Mouse (Mus musculus) limb, embryonic 12.5 days (tissue): Measurements from ENCODE around the gene Il27ra. TPM values are rescaled to one million over a fixed set of nuclear protein-coding genes. Genes with fewer than 3 reads are reported as not detected.

Experiments
- ATAC-seq: fragments of 200-750 bp; cut with Nextera tagmentation; 2 replicates; pipeline ENCODE4 v1.8.0; 2017; ENCODE audit warnings: low read depth, moderate TSS enrichment; ENCODE audit not compliant: insufficient number of reproducible peaks, insufficient read depth, low FRiP score, low TSS enrichment
- H3K27ac ChIP-seq: fragments of 300-500 bp; sonication (generic); 2 replicates; pipeline ENCODE4 v1.5.1; 2016; ENCODE audit warnings: mild to moderate bottlenecking, moderate library complexity
- H3K27me3 ChIP-seq: fragments of 300-500 bp; sonication (generic); 2 replicates; pipeline ENCODE4 v1.6.1; 2016; ENCODE audit warnings: mild to moderate bottlenecking, moderate library complexity
- H3K36me3 ChIP-seq: fragments of 300-500 bp; sonication (generic); 2 replicates; pipeline ENCODE4 v1.6.1; 2016; ENCODE audit warnings: mild to moderate bottlenecking, moderate library complexity
- H3K4me1 ChIP-seq: fragments of 300-500 bp; sonication (generic); replicated peaks from 2 replicates; pipeline ENCODE4 v1.6.1; 2016
- H3K4me2 ChIP-seq: fragments of 300-500 bp; sonication (generic); 2 replicates; pipeline ENCODE4 v1.6.1; 2016; ENCODE audit warnings: mild to moderate bottlenecking, moderate library complexity
- H3K4me3 ChIP-seq: fragments of 300-500 bp; sonication (generic); replicated peaks from 2 replicates; pipeline ENCODE4 v1.5.1; 2016; ENCODE audit warnings: mild to moderate bottlenecking
- H3K9ac ChIP-seq: fragments of 300-500 bp; sonication (generic); replicated peaks from 2 replicates; pipeline ENCODE4 v1.6.1; 2016; ENCODE audit warnings: mild to moderate bottlenecking, moderate library complexity
- H3K9me3 ChIP-seq: fragments of 300-500 bp; sonication (generic); 2 replicates; pipeline ENCODE4 v1.6.1; 2016; ENCODE audit warnings: mild to moderate bottlenecking, moderate library complexity
- WGBS: fragments of 180-500 bp; shearing (Covaris S2); methylation state at CpG from one replicate; pipeline ENCODE4 v1.1.7; 2016; 5-methylcytosine and 5-hydroxymethylcytosine counted together
- polyA plus RNA-seq: library from polyadenylated mRNA; unstranded; fragments of >200 nt; fragmentation: Nextera tagmentation; extraction: Ambion mirVana; gene quantifications from 2 replicates; pipeline ENCODE4 v1.2.1, GENCODE M21; 2016

Gene Il27ra
- polyA plus RNA-seq, 1 experiment from 2014 or later, result 0.61 TPM

DNA sequence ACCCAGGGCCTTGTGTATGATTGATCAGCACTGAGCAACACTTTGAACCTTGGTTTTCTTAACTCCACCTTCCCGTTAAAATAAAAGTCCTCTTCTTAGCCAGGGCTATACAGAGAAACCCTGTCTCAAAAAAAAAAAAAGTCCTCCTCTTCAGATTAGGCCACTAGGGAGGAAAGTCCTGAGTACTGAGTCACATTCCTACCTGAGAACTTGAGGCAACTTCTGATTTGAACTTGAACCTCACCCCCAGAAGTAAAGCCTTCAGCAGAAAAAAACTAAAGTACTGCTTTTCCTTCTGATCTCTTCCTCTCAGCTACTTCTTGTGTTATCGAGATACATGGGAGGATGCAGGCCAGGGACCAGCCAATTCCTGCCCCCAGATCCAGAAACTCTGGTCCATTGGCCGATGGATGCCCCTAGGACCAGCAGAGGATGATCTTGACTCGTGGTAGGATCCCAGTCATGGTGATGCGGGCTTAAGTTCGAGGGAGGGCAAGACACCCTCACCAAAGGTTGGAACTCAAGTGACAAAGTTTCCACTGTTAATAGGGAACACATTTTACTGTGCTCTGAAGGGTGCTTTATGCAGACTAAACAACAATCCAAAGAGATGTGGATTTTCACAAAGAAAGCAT is 38.7 kb downstream of the Il27ra start:
- H3K27ac ChIP-seq, result peak overlapping the region; percentile 87
- peaks cover 41% of the 10 kb centered on the region for H3K4me1 ChIP-seq
- no peaks in the 10 kb centered on the region for H3K9me3 ChIP-seq
- H3K4me3 ChIP-seq, result peak overlapping the region; percentile 56
- ATAC-seq, result no peak
- H3K27me3 ChIP-seq, result peaks cover 21% of the 10 kb centered on the region
- H3K9ac ChIP-seq, result peak overlapping the region; percentile 68
- H3K4me2 ChIP-seq, result peak overlapping the region; percentile 83
- peaks cover 23% of the 10 kb centered on the region for H3K36me3 ChIP-seq
- 72% methylated on average over 6 of the region's 6 CpGs for WGBS

DNA sequence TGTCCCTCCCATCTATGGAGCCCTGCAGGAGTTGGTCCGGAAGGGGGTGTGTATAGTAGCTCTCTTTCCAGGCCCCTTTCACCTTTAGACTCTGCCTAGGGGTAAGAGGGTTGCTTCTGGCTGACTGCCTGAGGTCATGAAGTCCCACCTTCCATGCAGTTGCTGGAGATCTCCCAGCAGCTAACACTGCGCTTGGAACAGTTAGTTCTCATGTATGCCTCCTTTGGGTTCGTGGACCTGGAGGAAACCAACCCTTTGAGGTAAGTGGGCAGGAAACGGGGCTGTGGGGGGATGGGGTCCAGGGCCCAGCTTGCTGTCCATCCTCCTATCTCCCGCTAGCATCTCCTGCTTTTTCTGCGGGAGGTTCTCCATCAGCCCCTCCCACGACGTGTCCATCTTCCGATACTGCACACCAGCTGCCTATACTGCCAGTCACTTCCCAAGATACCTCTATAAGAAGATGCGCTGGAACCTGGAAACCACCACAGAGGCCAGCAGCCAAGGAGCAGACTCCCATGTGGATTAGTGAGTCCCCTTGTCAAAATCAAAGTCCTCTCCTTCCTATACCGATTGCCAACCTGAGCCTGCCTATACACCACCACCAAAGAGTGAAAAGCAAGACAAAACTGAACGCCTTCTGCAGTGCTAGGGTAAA is 39.3 kb downstream of the Il27ra start:
- WGBS, result 68% methylated on average over 12 of the region's 12 CpGs
- Histone ChIP-seq H3K4me3 (no peak overlapping the region), H3K9ac (no peak overlapping the region; the same call in 1 of the 2 replicates), H3K4me1 (peaks cover 43% of the 10 kb centered on the region), H3K36me3 (peaks cover 23% of the 10 kb centered on the region), H3K27me3 (peaks cover 21% of the 10 kb centered on the region), H3K9me3 (no peaks in the 10 kb centered on the region), H3K27ac (no peak overlapping the region), H3K4me2 (no peak overlapping the region)
- ATAC-seq, result no peak

DNA sequence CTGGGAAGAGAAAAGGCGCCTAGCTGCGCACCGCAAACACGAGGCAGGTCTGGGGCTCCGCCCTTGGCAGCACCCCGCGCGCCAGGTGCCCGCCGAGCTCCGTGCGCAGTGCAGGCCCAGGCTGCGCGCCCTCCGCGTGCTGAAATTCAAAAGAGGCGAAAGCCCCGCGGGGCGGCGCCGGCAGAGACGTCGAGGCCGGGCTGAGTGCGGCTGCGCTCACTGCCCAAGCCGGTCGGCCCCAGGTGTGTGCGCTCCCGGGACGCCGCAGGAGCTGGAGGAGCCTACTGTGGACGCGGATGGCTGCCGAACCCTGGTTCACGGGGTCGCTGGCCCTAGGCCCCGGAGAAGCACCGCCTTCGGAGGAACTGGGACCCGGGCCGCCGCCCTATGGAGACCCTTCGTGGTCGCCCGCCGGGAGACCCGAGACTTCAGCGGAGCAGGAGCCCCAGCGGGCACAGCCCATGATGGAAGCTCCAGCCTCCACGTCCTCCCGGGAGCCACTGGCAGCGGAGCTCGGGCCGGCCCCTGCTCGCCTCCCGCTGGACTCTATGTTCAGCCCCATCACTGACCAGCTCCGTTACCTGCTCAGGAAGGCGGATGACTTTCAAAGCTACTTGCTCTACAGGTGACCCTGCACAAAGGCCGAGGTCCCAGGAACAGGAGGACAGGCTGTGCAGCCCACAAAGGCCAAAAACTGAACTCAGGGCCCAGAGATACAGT is 40.9 kb downstream of the Il27ra start, which contains the start of gene 1700067K01Rik:
Gene 1700067K01Rik (plus strand): TSS at position 222 of the 720 bp plus-strand sequence.
- H3K27ac ChIP-seq, result no peak within 1 kb of the TSS
- H3K4me2 ChIP-seq, result peak within 1 kb of the TSS; percentile 47
- WGBS, result 27% methylated on average over 59 of the region's 61 CpGs
- H3K36me3 ChIP-seq, result peaks cover 23% of the 10 kb centered on the region
- H3K4me1 ChIP-seq, result peaks cover 43% of the 10 kb centered on the region
- peak within 1 kb of the TSS; percentile 53 for H3K9ac ChIP-seq
- H3K9me3 ChIP-seq, result no peaks in the 10 kb centered on the region
- peak within 1 kb of the TSS; percentile 15 for H3K4me3 ChIP-seq
- peaks cover 21% of the 10 kb centered on the region for H3K27me3 ChIP-seq
- ATAC-seq, result no peak

DNA sequence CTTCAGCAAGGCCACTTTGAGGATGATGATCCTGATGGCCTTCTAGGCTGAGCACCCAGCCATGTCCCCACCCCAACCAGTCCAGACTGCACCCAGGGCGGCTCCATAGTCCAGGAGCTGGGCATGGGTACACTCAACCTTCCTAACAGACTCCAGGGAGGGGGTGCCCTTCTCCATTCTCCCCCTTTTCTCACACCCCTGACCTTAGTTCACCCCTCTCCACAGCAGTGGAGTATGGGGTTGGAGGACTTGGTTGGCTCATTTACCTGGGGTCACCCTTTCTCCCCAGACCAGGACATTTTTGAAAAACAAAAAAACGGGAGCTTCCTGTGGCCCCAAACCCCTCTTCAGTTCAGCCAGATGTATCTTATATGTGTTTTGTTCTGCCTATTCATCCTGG is 42.6 kb downstream of the Il27ra start:
- peaks cover 21% of the 10 kb centered on the region for H3K27me3 ChIP-seq
- no peaks in the 10 kb centered on the region for H3K9me3 ChIP-seq
- peak overlapping the region; percentile 87 for H3K4me2 ChIP-seq
- H3K9ac ChIP-seq, result no peak overlapping the region
- H3K4me1 ChIP-seq, result peaks cover 50% of the 10 kb centered on the region
- H3K27ac ChIP-seq, result no peak overlapping the region
- H3K4me3 ChIP-seq, result peak overlapping the region; percentile 84
- WGBS, result 88% methylated on average over 2 of the region's 2 CpGs
- H3K36me3 ChIP-seq, result peaks cover 27% of the 10 kb centered on the region
- ATAC-seq, result no peak

DNA sequence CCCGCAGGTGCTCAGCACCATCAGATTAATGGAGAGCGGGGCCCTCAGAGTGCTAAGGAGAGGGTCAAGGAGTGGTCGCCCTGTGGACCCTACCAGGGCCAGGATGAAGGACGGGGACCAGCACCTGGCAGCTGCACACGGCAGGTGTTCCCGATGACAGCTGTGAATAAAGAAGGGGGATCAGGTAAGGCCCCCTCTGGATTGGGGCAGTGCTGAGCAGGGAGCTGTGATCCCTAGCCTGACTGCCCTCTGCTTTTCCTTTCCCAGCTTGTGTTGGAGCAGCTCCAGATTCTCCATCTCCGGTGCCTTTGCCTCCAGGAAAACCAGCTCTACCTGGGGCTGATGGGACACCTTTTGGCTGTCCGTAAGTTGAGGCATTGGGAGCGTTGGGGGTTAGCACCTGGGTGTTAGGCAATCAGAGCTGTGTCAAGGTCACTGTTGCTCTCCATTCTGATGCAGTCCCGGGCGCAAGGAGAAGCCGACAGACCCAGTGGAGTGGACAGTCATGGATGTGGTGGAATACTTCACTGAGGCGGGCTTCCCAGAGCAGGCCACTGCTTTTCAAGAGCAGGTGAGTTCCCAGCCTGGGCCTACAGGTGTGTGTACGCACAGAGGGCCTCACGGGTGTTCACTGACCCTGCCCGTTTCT is 43.2 kb downstream of the Il27ra start:
- 64% methylated on average over 16 of the region's 16 CpGs for WGBS
- peaks cover 34% of the 10 kb centered on the region for H3K36me3 ChIP-seq
- H3K27ac ChIP-seq, result no peak overlapping the region

DNA sequence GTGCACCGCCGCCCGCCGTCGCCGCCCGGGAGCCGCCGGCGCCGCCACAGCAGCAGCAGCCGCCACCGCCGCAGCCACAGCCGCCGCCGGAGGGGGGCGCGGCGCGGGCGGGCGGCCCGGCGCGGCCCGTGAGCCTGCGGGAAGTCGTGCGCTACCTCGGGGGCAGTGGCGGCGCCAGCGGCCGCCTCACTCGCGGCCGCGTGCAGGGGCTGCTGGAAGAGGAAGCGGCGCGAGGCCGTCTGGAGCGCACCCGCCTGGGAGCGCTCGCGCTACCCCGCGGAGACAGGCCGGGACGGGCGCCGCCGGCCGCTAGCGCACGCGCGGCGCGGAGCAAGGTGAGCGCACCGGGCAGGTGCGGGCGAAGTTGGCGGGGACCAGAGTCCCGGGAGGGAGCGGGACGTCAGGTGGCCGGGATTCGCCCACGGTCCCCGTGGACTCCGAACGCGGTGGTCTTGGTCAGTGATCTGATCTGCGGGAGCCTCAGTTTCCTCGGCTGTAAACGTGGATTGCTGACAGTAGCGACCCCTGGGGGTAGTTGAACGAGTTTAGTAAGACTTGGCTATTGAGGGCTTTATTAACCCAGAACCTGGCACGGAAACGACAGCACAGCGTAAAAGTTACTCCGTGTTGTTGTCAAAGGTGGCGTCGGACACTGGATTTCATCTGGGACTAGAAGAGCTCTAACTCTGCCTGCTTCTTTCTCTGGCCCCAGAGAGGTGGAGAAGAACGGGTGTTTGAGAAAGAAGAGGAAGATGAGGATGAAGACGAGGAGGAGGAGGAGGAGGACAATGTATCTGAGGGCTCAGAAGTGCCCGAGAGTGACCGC is 43.9 kb downstream of the Il27ra start:
- under 1% methylated on average over 66 of the region's 92 CpGs for WGBS
- H3K36me3 ChIP-seq, result peaks cover 35% of the 10 kb centered on the region
- peaks cover 41% of the 10 kb centered on the region for H3K4me1 ChIP-seq

More for the DNA sequence above, 43.2 kb downstream of the Il27ra start:
- no peaks in the 10 kb centered on the region for H3K9me3 ChIP-seq
- H3K27me3 ChIP-seq, result peaks cover 21% of the 10 kb centered on the region
- H3K4me2 ChIP-seq, result peak overlapping the region; percentile 87
- peak overlapping the region; percentile 75 for H3K9ac ChIP-seq
- peaks cover 47% of the 10 kb centered on the region for H3K4me1 ChIP-seq
- ATAC-seq, result no peak
- peak overlapping the region; percentile 84 for H3K4me3 ChIP-seq

DNA sequence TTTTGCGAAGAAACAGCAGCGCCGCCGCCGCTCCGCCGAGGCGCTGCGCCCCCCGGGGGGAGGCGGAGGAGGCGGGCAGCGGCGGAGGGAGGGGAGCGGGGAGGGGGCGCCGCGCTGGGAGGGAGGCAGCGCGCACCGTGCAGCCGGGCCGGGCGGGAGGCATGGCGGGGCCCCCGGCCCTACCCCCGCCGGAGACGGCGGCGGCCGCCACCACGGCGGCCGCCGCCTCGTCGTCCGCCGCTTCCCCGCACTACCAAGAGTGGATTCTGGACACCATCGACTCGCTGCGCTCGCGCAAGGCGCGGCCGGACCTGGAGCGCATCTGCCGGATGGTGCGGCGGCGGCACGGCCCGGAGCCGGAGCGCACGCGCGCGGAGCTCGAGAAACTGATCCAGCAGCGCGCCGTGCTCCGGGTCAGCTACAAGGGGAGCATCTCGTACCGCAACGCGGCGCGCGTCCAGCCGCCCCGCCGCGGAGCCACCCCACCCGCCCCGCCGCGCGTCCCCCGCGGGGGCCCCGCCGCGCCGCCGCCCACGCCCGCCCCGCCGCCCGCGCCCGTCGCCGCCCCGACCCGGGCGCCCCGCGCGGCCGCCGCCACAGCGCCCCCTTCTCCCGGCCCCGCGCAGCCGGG is 44.8 kb downstream of the Il27ra start, which contains the start of gene Samd1:
Gene Samd1 (plus strand): TSS at position 162 of the 631 bp plus-strand sequence.
- peaks cover 39% of the 10 kb centered on the region for H3K36me3 ChIP-seq
- peak within 1 kb of the TSS; percentile 91 for H3K9ac ChIP-seq
- H3K4me2 ChIP-seq, result peak within 1 kb of the TSS; percentile 87
- H3K9me3 ChIP-seq, result no peaks in the 10 kb centered on the region
- H3K27me3 ChIP-seq, result peaks cover 21% of the 10 kb centered on the region
- WGBS, result under 1% methylated on average over 46 of the region's 112 CpGs
- peak within 1 kb of the TSS; percentile 99 for H3K27ac ChIP-seq
- no peak for ATAC-seq
- H3K4me1 ChIP-seq, result peaks cover 37% of the 10 kb centered on the region
- peak within 1 kb of the TSS; percentile 84 for H3K4me3 ChIP-seq

More for the DNA sequence above, 43.9 kb downstream of the Il27ra start:
- Histone ChIP-seq H3K27ac (peak overlapping the region; percentile 91), H3K4me3 (peak overlapping the region; percentile 84), H3K4me2 (peak overlapping the region; percentile 87), H3K9ac (peak overlapping the region; percentile 75), H3K27me3 (peaks cover 21% of the 10 kb centered on the region), H3K9me3 (no peaks in the 10 kb centered on the region)
- no peak for ATAC-seq

DNA sequence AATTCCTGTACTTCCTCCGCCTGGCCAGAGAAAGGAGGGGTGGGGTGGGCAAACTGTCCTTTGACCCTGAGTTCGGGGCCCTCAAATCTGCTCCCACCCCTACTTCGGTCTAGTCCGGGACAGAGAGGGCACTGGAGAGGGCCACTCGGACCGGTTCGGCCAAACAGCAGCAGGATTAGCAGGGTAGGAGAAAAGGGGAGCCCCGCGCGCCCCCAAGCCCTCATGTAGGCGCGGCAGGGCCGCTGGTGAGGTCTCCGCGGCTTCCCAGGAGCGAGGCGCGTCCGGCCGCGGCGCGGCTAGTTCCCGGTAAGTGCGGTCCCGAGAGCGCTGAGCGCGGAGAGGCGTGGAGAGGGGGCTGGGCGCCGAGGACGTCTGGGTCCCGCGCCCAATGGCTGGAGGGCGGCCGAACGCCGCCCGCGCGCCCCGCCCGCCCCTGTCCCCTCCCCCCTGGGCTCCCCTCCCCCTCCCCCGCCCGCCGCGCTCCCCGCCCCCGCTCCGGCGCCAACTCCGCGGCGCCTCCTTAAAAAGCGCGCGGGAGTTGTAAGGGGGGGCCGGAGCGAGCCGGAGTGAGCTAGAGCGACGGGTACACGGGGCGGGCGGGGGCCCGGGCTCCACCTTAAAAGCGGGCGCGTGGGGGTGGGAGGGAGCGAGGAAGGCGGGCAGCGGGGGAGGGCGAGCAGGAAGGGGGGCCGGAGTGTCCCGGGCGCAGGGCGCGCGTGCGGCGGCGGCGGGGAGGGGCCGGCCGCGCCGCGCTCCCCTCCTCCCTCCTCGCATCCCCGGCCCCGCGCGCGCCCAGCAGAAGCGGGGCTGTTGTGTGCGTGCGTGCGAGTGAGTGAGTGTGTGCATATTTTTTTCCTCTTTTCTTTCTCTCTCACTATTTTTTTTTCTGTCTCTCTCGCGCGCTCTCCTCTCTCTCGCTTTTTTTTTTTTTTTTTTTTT is 45.6 kb downstream of the Il27ra start:
- Histone ChIP-seq H3K9me3 (no peaks in the 10 kb centered on the region), H3K4me2 (peak overlapping the region; percentile 81), H3K4me3 (peak overlapping the region; percentile 84), H3K27ac (peak overlapping the region; percentile 99), H3K4me1 (peaks cover 37% of the 10 kb centered on the region), H3K27me3 (peaks cover 21% of the 10 kb centered on the region), H3K36me3 (peaks cover 46% of the 10 kb centered on the region), H3K9ac (peak overlapping the region; percentile 91)
- ATAC-seq, result peak; percentile 70
- under 1% methylated on average over 39 of the region's 103 CpGs for WGBS

DNA sequence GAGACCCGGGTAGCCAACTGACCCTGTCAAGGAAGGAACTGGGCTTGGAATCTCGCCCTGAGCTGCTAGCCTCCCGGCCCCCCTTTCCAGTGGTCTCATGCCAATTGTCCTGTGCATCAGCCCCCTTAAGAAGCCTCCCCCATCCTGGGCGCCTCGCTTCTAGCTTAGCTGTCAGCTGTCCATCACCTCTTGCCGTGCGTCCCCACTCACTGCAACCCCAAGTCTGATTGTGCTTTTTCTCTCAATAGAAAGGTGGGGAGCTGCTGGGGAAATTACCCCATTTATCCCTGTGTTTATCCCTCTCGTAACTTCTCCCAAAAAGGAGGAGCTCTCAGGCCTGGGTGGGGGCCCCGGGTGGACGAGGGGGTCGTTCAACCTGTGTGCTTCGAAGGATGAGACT is 46.4 kb downstream of the Il27ra start:
- peaks cover 12% of the 10 kb centered on the region for H3K27me3 ChIP-seq
- H3K36me3 ChIP-seq, result peaks cover 50% of the 10 kb centered on the region
- 14% methylated on average over 12 of the region's 12 CpGs for WGBS

More for the DNA sequence above, 46.4 kb downstream of the Il27ra start:
- Histone ChIP-seq H3K4me3 (peak overlapping the region; percentile 84), H3K9ac (peak overlapping the region; percentile 91; the same call in 1 of the 2 replicates), H3K27ac (peak overlapping the region; percentile 99), H3K9me3 (no peaks in the 10 kb centered on the region), H3K4me1 (peaks cover 29% of the 10 kb centered on the region), H3K4me2 (peak overlapping the region; percentile 81)
- peak; percentile 16; the same call in 1 of the 2 replicates for ATAC-seq
